Mouse (Mus musculus) forebrain, embryonic 15.5 days (tissue): Measurements from ENCODE around the gene Pcyox1. TPM values are rescaled to one million over a fixed set of nuclear protein-coding genes. Genes with fewer than 3 reads are reported as not detected.

Experiments used
- ATAC-seq: fragments of 200-750 bp; cut with Nextera tagmentation; replicated peaks from 2 replicates; pipeline ENCODE4 v1.8.0; 2017; ENCODE audit warnings: mild to moderate bottlenecking, moderate TSS enrichment, moderate library complexity
- H3K27ac ChIP-seq: fragments of 300-500 bp; sonication (generic); replicated peaks from 2 replicates; pipeline ENCODE4 v1.5.1; 2015; ENCODE audit warnings: mild to moderate bottlenecking, inconsistent platforms
- H3K27me3 ChIP-seq: fragments of 300-500 bp; sonication (generic); 2 replicates; pipeline ENCODE4 v1.6.1; 2015; ENCODE audit warnings: inconsistent platforms
- H3K36me3 ChIP-seq: fragments of 300-500 bp; sonication (generic); 2 replicates; pipeline ENCODE4 v1.6.1; 2015; ENCODE audit warnings: mild to moderate bottlenecking, inconsistent platforms
- H3K4me1 ChIP-seq: fragments of 300-500 bp; sonication (generic); 2 replicates; pipeline ENCODE4 v1.6.1; 2015; ENCODE audit warnings: inconsistent platforms
- H3K4me2 ChIP-seq: fragments of 300-500 bp; sonication (generic); replicated peaks from 2 replicates; pipeline ENCODE4 v1.6.1; 2015; ENCODE audit warnings: mild to moderate bottlenecking, inconsistent platforms
- H3K4me3 ChIP-seq: fragments of 300-500 bp; sonication (generic); 2 replicates; pipeline ENCODE4 v1.5.1; 2015; ENCODE audit warnings: mild to moderate bottlenecking, inconsistent platforms
- H3K9ac ChIP-seq: fragments of 300-500 bp; sonication (generic); replicated peaks from 2 replicates; pipeline ENCODE4 v1.6.1; 2015; ENCODE audit warnings: mild to moderate bottlenecking, inconsistent platforms
- H3K9me3 ChIP-seq: fragments of 300-500 bp; sonication (generic); 2 replicates; pipeline ENCODE4 v1.6.1; 2016; ENCODE audit warnings: inconsistent platforms
- WGBS: fragments of 180-500 bp; shearing (Covaris S2); methylation state at CpG from one replicate; pipeline ENCODE4 v1.1.7; 2015; ENCODE audit warnings: mixed read lengths; 5-methylcytosine and 5-hydroxymethylcytosine counted together
- polyA plus RNA-seq: library from polyadenylated mRNA; unstranded; fragments of >200 nt; fragmentation: Nextera tagmentation; extraction: Ambion mirVana; gene quantifications from 2 replicates; pipeline ENCODE4 v1.2.1, GENCODE M21; 2015

The Pcyox1 gene
- polyA plus RNA-seq, 1 experiment from 2014 or later: 110 TPM

DNA sequence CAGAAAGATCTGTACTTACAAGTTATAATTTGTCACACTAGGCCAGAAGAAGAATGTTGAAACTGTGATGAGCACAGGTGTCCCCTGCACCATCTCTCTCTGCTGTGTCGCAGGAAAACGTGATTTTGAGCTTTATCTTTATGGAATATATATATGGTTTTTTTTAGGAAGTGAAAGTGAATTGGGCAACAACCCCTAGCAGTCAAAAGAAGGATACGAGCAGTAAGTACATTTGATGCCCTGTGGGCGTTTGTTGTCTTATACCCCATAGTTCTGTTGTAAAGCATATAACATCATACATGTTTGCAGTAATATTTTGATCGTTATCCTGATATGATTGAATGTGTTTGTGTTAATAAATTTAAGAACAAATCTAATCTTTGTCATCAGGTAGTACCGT lies 21.8 kb upstream of the Pcyox1 start:
- WGBS: 93% methylated on average over 6 of the region's 6 CpGs
- ATAC-seq: no peak
- Histone ChIP-seq H3K9me3 (no peaks in the 10 kb centered on the region), H3K4me3 (no peak overlapping the region), H3K4me2 (no peak overlapping the region), H3K4me1 (no peaks in the 10 kb centered on the region), H3K36me3 (peaks cover 83% of the 10 kb centered on the region), H3K27ac (no peak overlapping the region), H3K9ac (no peak overlapping the region), H3K27me3 (no peaks in the 10 kb centered on the region)

DNA sequence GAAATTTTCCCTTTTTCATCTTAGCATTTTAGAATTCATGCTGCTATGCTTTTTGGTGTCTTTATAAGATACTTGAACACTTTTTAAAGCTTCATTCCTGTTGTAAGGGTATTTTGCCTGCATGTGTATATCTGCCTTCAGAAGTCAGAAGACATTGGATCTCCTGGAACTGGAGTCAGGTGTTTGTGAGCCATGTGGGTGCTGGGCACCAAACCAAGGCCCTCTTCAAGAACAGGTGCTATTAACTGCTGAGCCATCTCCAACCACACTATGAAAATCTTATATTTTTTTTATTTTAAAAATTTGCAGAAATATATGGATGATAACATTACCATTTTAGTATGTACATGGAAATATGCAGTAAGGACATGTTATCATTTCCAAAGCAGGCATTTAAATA lies 9.4 kb upstream of the Pcyox1 start:
- peaks cover 34% of the 10 kb centered on the region for H3K4me1 ChIP-seq
- peak overlapping the region; percentile 70 for H3K4me2 ChIP-seq
- H3K27ac ChIP-seq: no peak overlapping the region
- peaks cover 2% of the 10 kb centered on the region; the same call in 1 of the 2 replicates for H3K36me3 ChIP-seq
- H3K9ac ChIP-seq: peak overlapping the region; percentile 41
- ATAC-seq: no peak
- H3K27me3 ChIP-seq: no peaks in the 10 kb centered on the region
- no peaks in the 10 kb centered on the region for H3K9me3 ChIP-seq
- H3K4me3 ChIP-seq: peak overlapping the region; percentile 52

DNA sequence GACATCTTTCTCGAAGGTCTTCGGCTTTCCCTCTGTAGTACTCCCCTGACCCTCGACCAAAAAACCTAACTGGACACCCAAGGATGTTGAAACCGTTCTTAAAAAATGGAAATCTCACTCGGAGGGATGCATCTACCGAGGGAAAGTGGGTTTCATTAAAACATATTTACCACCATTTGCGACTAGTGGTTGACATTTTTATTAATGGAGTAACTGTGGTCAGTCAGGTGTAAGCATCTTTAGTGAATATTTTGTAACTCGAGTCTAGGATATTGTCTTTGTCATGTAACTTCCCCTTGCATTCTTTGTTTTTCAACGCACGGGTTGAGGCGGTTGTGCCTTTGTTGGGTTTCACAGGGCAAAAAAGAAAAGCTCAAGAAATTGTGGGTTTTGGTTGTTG lies 8.0 kb upstream of the Pcyox1 start:
- Histone ChIP-seq H3K9me3 (no peaks in the 10 kb centered on the region), H3K27me3 (no peaks in the 10 kb centered on the region), H3K9ac (peak overlapping the region; percentile 83), H3K36me3 (peaks cover 2% of the 10 kb centered on the region; the same call in 1 of the 2 replicates), H3K4me1 (peaks cover 33% of the 10 kb centered on the region), H3K27ac (peak overlapping the region; percentile 99), H3K4me2 (peak overlapping the region; percentile 70), H3K4me3 (peak overlapping the region; percentile 52)
- under 1% methylated on average over 11 of the region's 11 CpGs for WGBS
- ATAC-seq: no peak

DNA sequence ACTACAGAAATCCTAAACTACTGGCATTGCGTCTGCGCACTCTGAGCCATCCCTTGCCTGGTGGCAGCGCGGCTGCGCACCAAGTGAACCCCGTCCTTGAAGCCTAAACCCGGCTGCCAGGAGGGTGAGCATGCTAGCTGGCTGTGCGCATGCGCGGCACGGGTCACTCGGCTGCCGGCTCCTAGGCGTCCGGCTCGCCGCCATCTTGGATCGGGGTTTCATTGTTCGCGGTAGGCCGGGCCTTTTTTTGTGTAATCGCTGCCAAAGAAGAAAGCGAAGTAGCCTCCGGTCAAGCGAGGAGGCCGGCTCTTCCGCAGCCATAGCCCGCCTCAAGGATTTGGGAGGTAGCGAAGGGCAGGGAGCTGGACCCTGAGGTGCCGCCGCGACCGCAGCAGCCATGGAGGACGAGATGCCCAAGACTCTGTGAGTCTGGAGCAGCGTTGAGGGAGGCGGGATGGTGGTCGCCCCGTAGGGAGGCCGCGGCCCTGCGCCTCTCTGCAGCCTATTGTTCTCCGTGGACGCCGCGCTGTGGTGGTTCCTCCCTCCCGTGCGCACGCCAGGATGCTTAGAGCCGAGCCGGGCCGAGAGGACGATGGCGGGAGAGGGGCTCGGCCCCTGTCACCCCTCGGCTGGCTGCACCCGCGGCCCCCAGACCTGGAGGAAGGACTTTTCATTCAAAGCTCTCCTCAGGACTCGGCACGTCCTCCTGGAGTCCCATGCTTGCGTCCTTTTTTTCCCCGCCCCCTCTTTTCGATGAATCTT lies 7.3 kb upstream of the Pcyox1 start, which contains the start of gene Tia1:
Gene Tia1 (plus strand): TSS at position 120 of the 762 bp plus-strand sequence.
- no peaks in the 10 kb centered on the region for H3K27me3 ChIP-seq
- under 1% methylated on average over 62 of the region's 62 CpGs for WGBS
- H3K36me3 ChIP-seq: peaks cover 2% of the 10 kb centered on the region; the same call in 1 of the 2 replicates
- H3K9ac ChIP-seq: peak within 1 kb of the TSS; percentile 83
- ATAC-seq: peak; percentile 98
- H3K4me3 ChIP-seq: peak within 1 kb of the TSS; percentile 52
- no peaks in the 10 kb centered on the region for H3K9me3 ChIP-seq
- peak within 1 kb of the TSS; percentile 99 for H3K27ac ChIP-seq
- H3K4me1 ChIP-seq: peaks cover 26% of the 10 kb centered on the region
- H3K4me2 ChIP-seq: peak within 1 kb of the TSS; percentile 70

DNA sequence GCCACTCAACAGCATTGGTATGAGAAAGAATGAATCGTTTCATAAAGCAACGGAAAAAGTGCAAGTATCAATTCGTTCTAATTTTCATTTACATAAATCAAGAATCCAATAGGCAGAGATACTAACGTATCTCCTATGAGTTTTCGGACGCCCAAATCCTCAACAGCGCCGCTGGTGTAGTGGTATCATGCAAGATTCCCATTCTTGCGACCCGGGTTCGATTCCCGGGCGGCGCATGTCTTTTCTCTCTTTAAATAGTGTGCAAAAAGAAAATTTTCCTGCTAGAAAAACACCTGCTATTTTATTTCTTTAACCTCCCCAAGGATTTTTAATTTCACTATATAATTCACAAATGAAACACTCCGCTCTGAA lies 6.8 kb upstream of the Pcyox1 start:
- peak overlapping the region; percentile 52 for H3K4me3 ChIP-seq
- under 1% methylated on average over 15 of the region's 15 CpGs for WGBS
- H3K9me3 ChIP-seq: no peaks in the 10 kb centered on the region
- H3K27ac ChIP-seq: peak overlapping the region; percentile 99
- peaks cover 26% of the 10 kb centered on the region for H3K4me1 ChIP-seq
- ATAC-seq: peak; percentile 75
- peak overlapping the region; percentile 83 for H3K9ac ChIP-seq
- peaks cover 2% of the 10 kb centered on the region; the same call in 1 of the 2 replicates for H3K36me3 ChIP-seq
- peak overlapping the region; percentile 48 for H3K4me2 ChIP-seq
- H3K27me3 ChIP-seq: no peaks in the 10 kb centered on the region

DNA sequence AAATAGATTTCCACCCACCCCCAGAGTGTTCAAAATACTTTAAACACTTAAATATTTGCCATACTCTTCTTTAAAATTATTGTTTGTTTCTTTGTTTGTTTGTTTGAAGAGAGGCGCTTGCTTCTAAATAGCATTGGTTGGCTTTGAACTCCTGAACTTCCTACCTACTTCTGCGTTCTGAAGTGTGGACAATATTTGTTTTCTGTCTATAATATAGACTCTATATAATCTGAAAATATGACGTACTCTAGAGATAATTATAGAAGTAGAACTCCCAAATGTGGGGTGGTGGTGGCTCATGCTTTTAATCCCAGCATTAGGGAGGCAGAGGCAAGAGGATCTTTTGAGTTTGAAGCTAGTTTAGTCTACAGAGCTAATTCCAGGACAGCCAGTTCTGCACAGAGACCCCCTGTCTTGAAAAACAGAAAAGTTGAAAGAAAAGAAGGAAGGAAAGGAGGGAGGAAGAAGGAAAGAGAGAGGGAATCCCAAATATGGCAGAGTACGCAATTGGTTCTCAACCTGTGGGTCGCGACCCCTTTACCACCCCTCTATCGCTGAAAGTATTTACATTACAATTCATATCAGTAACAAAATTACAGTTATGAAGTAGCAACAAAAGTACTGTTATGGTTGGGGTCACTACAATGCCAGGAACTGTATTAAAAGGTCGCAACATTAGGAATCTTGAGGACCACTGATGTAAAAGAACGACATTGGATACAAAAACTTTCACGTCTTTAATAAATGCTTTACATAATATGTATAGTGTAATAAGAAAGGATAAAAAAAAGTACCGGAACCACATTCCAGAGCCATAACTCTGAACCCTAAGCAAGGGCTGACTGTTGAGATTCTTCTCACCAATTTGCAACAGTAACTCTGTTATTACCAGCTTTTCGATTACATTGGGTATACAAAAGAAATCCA lies 6.0 kb upstream of the Pcyox1 start:
- H3K4me1 ChIP-seq: peaks cover 25% of the 10 kb centered on the region
- no peak for ATAC-seq
- peak overlapping the region; percentile 83 for H3K9ac ChIP-seq
- peak overlapping the region; percentile 52 for H3K4me3 ChIP-seq
- 43% methylated on average over 12 of the region's 12 CpGs for WGBS
- no peaks in the 10 kb centered on the region for H3K27me3 ChIP-seq
- H3K36me3 ChIP-seq: no peaks in the 10 kb centered on the region
- peak overlapping the region; percentile 48 for H3K4me2 ChIP-seq
- no peaks in the 10 kb centered on the region for H3K9me3 ChIP-seq
- peak overlapping the region; percentile 99 for H3K27ac ChIP-seq

DNA sequence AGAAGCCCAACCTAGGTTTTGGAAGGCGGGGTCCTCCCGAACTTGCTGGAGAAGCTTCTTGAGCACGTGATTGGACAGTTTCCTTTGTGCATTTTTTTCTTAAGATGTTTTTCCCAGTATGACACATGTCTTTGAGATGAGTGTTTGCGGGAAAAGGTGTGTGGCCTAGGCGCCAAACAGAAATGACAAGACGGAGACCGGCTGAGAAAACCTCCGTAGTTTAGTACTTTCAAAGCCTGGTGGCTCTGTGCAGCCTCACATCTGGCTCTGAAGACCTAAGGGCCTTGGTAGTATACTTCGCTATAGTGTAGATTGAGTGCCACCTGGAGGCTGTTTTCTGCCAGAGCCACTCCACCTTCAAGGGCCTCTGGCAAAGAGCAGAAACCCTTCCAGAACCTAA lies 4.0 kb upstream of the Pcyox1 start:
- Histone ChIP-seq H3K9ac (no peak overlapping the region), H3K36me3 (no peaks in the 10 kb centered on the region), H3K4me1 (peaks cover 15% of the 10 kb centered on the region), H3K27me3 (no peaks in the 10 kb centered on the region), H3K27ac (no peak overlapping the region), H3K4me3 (peak overlapping the region; percentile 12; the same call in 1 of the 2 replicates), H3K4me2 (peak overlapping the region; percentile 21; the same call in 1 of the 2 replicates), H3K9me3 (no peaks in the 10 kb centered on the region)
- WGBS: 7% methylated on average over 9 of the region's 9 CpGs
- ATAC-seq: no peak

DNA sequence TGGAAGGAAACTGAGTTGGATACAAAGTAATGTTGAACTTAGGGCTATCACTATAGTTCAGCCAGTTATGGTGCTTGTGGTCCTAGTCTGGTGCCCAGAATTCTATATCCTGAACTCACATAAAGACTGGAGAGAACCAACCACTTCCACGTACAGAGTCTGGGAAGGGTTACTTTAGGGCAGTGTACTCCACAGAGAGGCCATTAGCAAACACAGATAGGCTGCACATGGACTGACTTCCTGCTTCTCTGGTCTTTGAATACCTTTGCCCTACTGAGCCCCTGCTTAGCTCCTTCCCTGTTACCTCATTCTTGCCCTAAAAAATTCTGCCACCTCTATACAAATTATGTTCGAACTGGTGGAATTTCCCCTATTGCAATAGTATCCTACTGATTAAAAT lies 3.0 kb upstream of the Pcyox1 start:
- Histone ChIP-seq H3K4me2 (no peak overlapping the region), H3K4me3 (no peak overlapping the region), H3K9ac (no peak overlapping the region), H3K9me3 (no peaks in the 10 kb centered on the region), H3K27me3 (no peaks in the 10 kb centered on the region), H3K36me3 (no peaks in the 10 kb centered on the region), H3K4me1 (peaks cover 24% of the 10 kb centered on the region), H3K27ac (no peak overlapping the region)
- whole genome bisulfite sequencing: 84% methylated on average over 2 of the region's 2 CpGs
- ATAC-seq: no peak

DNA sequence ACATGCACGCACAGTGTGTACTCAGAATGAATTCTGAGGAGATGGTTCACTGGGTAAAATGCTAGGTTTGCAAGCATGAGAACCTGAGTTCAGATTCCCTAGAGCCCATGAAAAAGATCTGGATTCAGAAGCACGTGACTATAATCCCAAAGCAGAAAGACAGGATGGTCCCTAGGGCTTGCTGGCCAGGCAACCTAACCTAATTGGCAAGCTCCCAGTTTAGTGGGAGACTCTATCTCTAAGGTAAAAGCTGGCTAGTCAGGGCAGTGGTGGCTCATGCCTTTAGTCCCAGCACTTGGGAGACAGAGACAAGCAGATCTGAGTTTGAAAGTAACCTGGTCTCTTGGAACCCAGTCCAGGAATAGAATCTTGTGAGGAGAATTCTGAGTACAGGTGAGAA lies 2.0 kb upstream of the Pcyox1 start:
- H3K27me3 ChIP-seq: no peaks in the 10 kb centered on the region
- peaks cover 34% of the 10 kb centered on the region for H3K4me1 ChIP-seq
- H3K4me3 ChIP-seq: no peak overlapping the region
- no peaks in the 10 kb centered on the region for H3K9me3 ChIP-seq
- H3K36me3 ChIP-seq: peaks cover 4% of the 10 kb centered on the region; the same call in 1 of the 2 replicates
- H3K9ac ChIP-seq: no peak overlapping the region
- H3K27ac ChIP-seq: no peak overlapping the region
- no peak for ATAC-seq
- H3K4me2 ChIP-seq: no peak overlapping the region
- 87% methylated on average over 2 of the region's 2 CpGs for WGBS

DNA sequence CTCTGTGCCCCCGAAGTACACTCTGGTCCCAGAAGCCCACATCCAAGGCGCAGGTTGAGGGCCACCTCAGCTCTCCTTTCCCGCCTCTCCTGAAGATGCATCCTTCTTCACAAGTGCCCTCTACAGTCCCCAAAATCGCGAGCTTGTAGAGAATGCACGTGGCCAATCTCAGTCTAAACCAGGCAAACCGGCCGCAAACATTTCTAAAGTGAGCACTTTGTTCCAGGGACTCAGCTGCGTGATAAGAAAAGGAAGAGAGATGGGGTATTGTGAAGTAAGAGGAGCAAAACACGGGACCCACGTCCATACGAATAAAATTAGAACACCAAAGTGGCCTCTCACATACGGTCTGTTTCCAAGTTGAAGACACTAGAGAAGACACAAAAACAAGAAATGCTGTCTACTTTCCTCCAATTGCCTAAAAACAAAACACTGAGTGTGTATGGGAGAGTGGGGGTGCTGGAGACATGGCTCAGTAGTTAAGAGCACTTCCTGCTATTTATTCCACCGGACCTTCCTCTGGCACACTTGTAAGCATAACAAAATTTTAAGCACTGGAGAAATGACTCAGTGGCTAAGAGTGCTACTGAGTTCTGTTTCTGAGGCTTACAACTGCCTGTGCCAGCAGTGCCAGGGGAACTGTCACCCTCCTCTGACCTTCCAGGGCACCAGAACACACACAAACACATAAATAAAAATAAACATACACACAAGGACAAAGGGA lies 465 bp upstream of the Pcyox1 start:
- peaks cover 34% of the 10 kb centered on the region for H3K4me1 ChIP-seq
- no peaks in the 10 kb centered on the region for H3K27me3 ChIP-seq
- no peak; the same call in 1 of the 2 replicates for ATAC-seq
- peak overlapping the region; percentile 100 for H3K4me3 ChIP-seq
- H3K36me3 ChIP-seq: peaks cover 10% of the 10 kb centered on the region
- 5% methylated on average over 14 of the region's 14 CpGs for WGBS
- H3K27ac ChIP-seq: peak overlapping the region; percentile 97
- peak overlapping the region; percentile 76 for H3K4me2 ChIP-seq
- peak overlapping the region; percentile 99 for H3K9ac ChIP-seq
- H3K9me3 ChIP-seq: no peaks in the 10 kb centered on the region

DNA sequence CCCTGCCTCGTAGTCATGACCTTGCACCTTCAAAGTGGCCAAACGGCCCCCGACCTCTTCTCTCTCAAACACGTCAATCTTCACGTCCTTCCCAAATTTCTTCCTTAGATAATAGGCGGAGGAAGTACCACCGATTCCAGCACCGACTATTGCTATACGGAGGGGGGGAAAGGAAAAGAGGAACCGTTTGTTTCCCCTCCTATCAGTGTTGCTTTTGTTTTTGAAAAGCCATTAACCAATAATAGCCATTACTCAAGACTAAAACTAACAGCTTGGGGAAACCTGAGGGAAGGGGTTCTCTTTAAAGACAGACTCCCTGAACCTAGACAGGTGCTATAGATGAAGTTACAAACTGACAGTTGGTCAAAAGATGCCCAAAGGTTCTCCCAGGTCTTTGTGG lies 985 bp downstream of the Pcyox1 start:
- Histone ChIP-seq H3K4me2 (peak overlapping the region; percentile 76), H3K27me3 (no peaks in the 10 kb centered on the region), H3K36me3 (peaks cover 25% of the 10 kb centered on the region), H3K27ac (peak overlapping the region; percentile 97), H3K4me1 (peaks cover 33% of the 10 kb centered on the region), H3K9ac (peak overlapping the region; percentile 99), H3K9me3 (no peaks in the 10 kb centered on the region), H3K4me3 (peak overlapping the region; percentile 100)
- whole genome bisulfite sequencing: 16% methylated on average over 10 of the region's 10 CpGs
- no peak for ATAC-seq
